25 mouse cellular contexts compared by ENCODE assay signal in genomic region chr2:131152166-131152730, GRCm38 (mm10). TPM values are rescaled to one million over a fixed set of nuclear protein-coding genes. Genes with fewer than 3 reads are reported as not detected.
DNase-seq lines count a peak whose midpoint lies in the region; ATAC-seq lines count a peak whose summit lies in the region.
"Had no signal": no experiment of that assay in that cellular context is flagged by ENCODE, and none has a peak within 500 bp of the region (broad histone marks: within the 10 kb centered on the region; RNA-seq: fewer than 3 reads in every experiment).

No protein-coding gene starts in this region.

- 32% methylated on average over 7 of the region's 7 CpGs for WGBS in liver, embryonic 13.5 days (ENCODE audit: insufficient replicate concordance)
- WGBS in hindbrain, embryonic 14.5 days, result 94% methylated on average over 7 of the region's 7 CpGs

- intact Hi-C loops in gastrocnemius, postnatal 36 days (cut with DNase I), result no loop called here

- H3K36me3 ChIP-seq in liver, embryonic 13.5 days, result peaks cover 89% of the 10 kb centered on the region
- peaks cover 67% of the 10 kb centered on the region for H3K36me3 ChIP-seq in hindbrain, embryonic 14.5 days (replicated peaks; ENCODE audit: control insufficient read depth, insufficient read depth)

- peak; percentile 97 for ATAC-seq in liver, embryonic 13.5 days (ENCODE audit: low read depth)
- ATAC-seq in hindbrain, embryonic 14.5 days (ENCODE audit: low FRiP score), result no peak
- ATAC-seq: hindbrain, postnatal 0 days had no signal

- H3K27me3 ChIP-seq in liver, embryonic 13.5 days, result no peaks in the 10 kb centered on the region
- no peaks in the 10 kb centered on the region for H3K27me3 ChIP-seq in hindbrain, embryonic 14.5 days (ENCODE audit: control insufficient read depth, insufficient read depth, low read length)
- H3K27me3 ChIP-seq: embryonic facial prominence, embryonic 12.5 days; limb, embryonic 12.5 days; megakaryocyte, embryonic 14.5 days had no signal

- H3K4me2 ChIP-seq in liver, embryonic 13.5 days, result peak overlapping the region; percentile 46
- H3K4me2 ChIP-seq in hindbrain, embryonic 14.5 days (replicated peaks), result no peak overlapping the region
- H3K4me2 ChIP-seq: embryonic facial prominence, embryonic 12.5 days; limb, embryonic 12.5 days had no signal

- peak overlapping the region; percentile 53; the same call in 1 of the 2 replicates for H3K9ac ChIP-seq in liver, embryonic 13.5 days
- H3K9ac ChIP-seq in hindbrain, embryonic 14.5 days, result no peak overlapping the region
- H3K9ac ChIP-seq: embryonic facial prominence, embryonic 12.5 days; limb, embryonic 12.5 days had no signal

- 0 out of 2 replicates have a peak overlapping the region, but pooled peaks have one; percentile 4 for H3K4me3 ChIP-seq in liver, embryonic 13.5 days (replicated peaks)
- H3K4me3 ChIP-seq in hindbrain, embryonic 14.5 days (replicated peaks; ENCODE audit: low read length), result no peak overlapping the region
- H3K4me3 ChIP-seq: embryonic facial prominence, embryonic 12.5 days; limb, embryonic 12.5 days; megakaryocyte, embryonic 14.5 days had no signal

- H3K9me3 ChIP-seq in liver, embryonic 13.5 days (replicated peaks), result no peaks in the 10 kb centered on the region
- H3K9me3 ChIP-seq in hindbrain, embryonic 14.5 days (ENCODE audit: control insufficient read depth, low read length), result no peaks in the 10 kb centered on the region
- H3K9me3 ChIP-seq: embryonic facial prominence, embryonic 12.5 days; limb, embryonic 12.5 days; megakaryocyte, embryonic 14.5 days had no signal

- H3K4me1 ChIP-seq in liver, embryonic 13.5 days (replicated peaks), result peaks cover 71% of the 10 kb centered on the region
- H3K4me1 ChIP-seq in hindbrain, embryonic 14.5 days (replicated peaks; ENCODE audit: control insufficient read depth, insufficient read depth, low read length), result no peaks in the 10 kb centered on the region
- H3K4me1 ChIP-seq: limb, embryonic 12.5 days had no signal

- H3K27ac ChIP-seq in liver, embryonic 13.5 days, result peak overlapping the region; percentile 89
- no peak overlapping the region for H3K27ac ChIP-seq in hindbrain, embryonic 14.5 days
- H3K27ac ChIP-seq: embryonic facial prominence, embryonic 12.5 days; hindbrain, postnatal 0 days; limb, embryonic 12.5 days had no signal

- DNase-seq in spleen, postnatal 36 days (ENCODE audit: low spot score in 2 of 2), result peak; percentile 25 to 60
- DNase-seq in spleen, adult 18-20 months, result no peak
- peak; percentile 68 for DNase-seq in c-Kit-positive CD71-positive TER-119-negative erythroid progenitor cells, embryonic 14.5 days (ENCODE audit: low read depth)
- DNase-seq in liver, embryonic 13.5 days, result peak; percentile 77
- no peak for DNase-seq in gastrocnemius, adult 18-20 months (ENCODE audit: low spot score)
- no peak for DNase-seq in hindbrain, embryonic 14.5 days (ENCODE audit: low spot score)
- no peak for DNase-seq in gastrocnemius, postnatal 36 days
- DNase-seq: cerebellum, adult 11-12 months; cerebellum, postnatal 36 days; retina, postnatal 1 day; thymus, postnatal 4 days had no signal

RNA-seq across cellular contexts. Expression of gene 1700037H04Rik, which starts 7.6 kb away (rescaled TPM):
- 124 and 129 TPM in 2 replicates for polyA plus RNA-seq in liver, embryonic 13.5 days (2015; fragmentation: Nextera tagmentation; extraction: Ambion mirVana)
- total RNA-seq in gastrocnemius, adult 18-20 months (2021), result 1 to 10 TPM; 4.2 to 4.3 TPM
- polyA plus RNA-seq in hindbrain, embryonic 14.5 days (2014; fragmentation: Nextera tagmentation; extraction: Ambion mirVana), result 87.3 and 88.5 TPM in 2 replicates
- total RNA-seq in gastrocnemius, postnatal 36 days (2021), result 1 to 10 TPM; 4.3 to 4.4 TPM

RNA-seq across cellular contexts. Expression of gene Gm11037, which starts 19.0 kb away (rescaled TPM):
- not detected in 2 replicates for polyA plus RNA-seq in liver, embryonic 13.5 days (2015; fragmentation: Nextera tagmentation; extraction: Ambion mirVana)
- not detected for total RNA-seq in gastrocnemius, adult 18-20 months (2021)
- polyA plus RNA-seq in hindbrain, embryonic 14.5 days (2014; fragmentation: Nextera tagmentation; extraction: Ambion mirVana), result not detected in 2 replicates
- not detected for total RNA-seq in gastrocnemius, postnatal 36 days (2021)
- total RNA-seq: adrenal gland, postnatal 4 days; hindbrain, postnatal 0 days; layer of hippocampus, adult 18-20 months; left cerebral cortex, adult 8-10 months had no signal
- polyA plus RNA-seq: embryonic facial prominence, embryonic 12.5 days; forebrain, embryonic 11.5 days; gonadal fat pad, adult 2 months; heart, postnatal 0 days; hindbrain, postnatal 0 days; kidney, embryonic 14.5 days; limb, embryonic 12.5 days; lung, embryonic 16.5 days; neural tube, embryonic 14.5 days; small intestine, adult 2 months had no signal

RNA-seq across cellular contexts. Expression of gene Hspa12b, which starts 25.2 kb away (rescaled TPM):
- 2.1 and 2.2 TPM in 2 replicates for polyA plus RNA-seq in liver, embryonic 13.5 days (2015; fragmentation: Nextera tagmentation; extraction: Ambion mirVana)
- 10 to 100 TPM in 1 of 2 experiments, 1 to 10 TPM in 1; 8.9 to 14.9 TPM for total RNA-seq in gastrocnemius, adult 18-20 months (2021)
- 2.2 and 3.3 TPM in 2 replicates for polyA plus RNA-seq in hindbrain, embryonic 14.5 days (2014; fragmentation: Nextera tagmentation; extraction: Ambion mirVana)
- total RNA-seq in gastrocnemius, postnatal 36 days (2021), result 10 to 100 TPM in 1 of 2 experiments, 1 to 10 TPM in 1; 10.0 to 13.1 TPM

RNA-seq across cellular contexts. Expression of gene Cenpb, which starts 27.6 kb away (rescaled TPM):
- 3.5 and 4.5 TPM in 2 replicates for polyA plus RNA-seq in liver, embryonic 13.5 days (2015; fragmentation: Nextera tagmentation; extraction: Ambion mirVana)
- 10 to 100 TPM; 67.4 to 72.2 TPM for total RNA-seq in gastrocnemius, adult 18-20 months (2021)
- 9.3 and 10.3 TPM in 2 replicates for polyA plus RNA-seq in hindbrain, embryonic 14.5 days (2014; fragmentation: Nextera tagmentation; extraction: Ambion mirVana)
- total RNA-seq in gastrocnemius, postnatal 36 days (2021), result 10 to 100 TPM; 63.9 to 64.3 TPM

RNA-seq across cellular contexts. Expression of gene Cdc25b, which starts 34.5 kb away (rescaled TPM):
- 171 and 201 TPM in 2 replicates for polyA plus RNA-seq in liver, embryonic 13.5 days (2015; fragmentation: Nextera tagmentation; extraction: Ambion mirVana)
- under 1 TPM; 0.78 to 0.95 TPM for total RNA-seq in gastrocnemius, adult 18-20 months (2021)
- 26.9 and 27.6 TPM in 2 replicates for polyA plus RNA-seq in hindbrain, embryonic 14.5 days (2014; fragmentation: Nextera tagmentation; extraction: Ambion mirVana)
- 1 to 10 TPM; 1.8 to 2.2 TPM for total RNA-seq in gastrocnemius, postnatal 36 days (2021)

Comparison
In these comparisons a context has a peak if more than half of its experiments do, and no peak if none do; other contexts are left out.
1. DNase-seq: peak in spleen, postnatal 36 days (2 of 2), c-Kit-positive CD71-positive TER-119-negative erythroid progenitor cells, embryonic 14.5 days (single experiment) and liver, embryonic 13.5 days (single experiment); none in spleen, adult 18-20 months (0 of 2), gastrocnemius, adult 18-20 months (single experiment), hindbrain, embryonic 14.5 days (single experiment) and gastrocnemius, postnatal 36 days (0 of 2).